Mouse (Mus musculus): Measurements from ENCODE around the gene Olfr588-ps1.
"Not testable (repeated sequence)": the region's sequence is repeated elsewhere in the genome, so short reads cannot be mapped to it uniquely, and the experiment has no call there.

Gene Olfr588-ps1

DNA sequence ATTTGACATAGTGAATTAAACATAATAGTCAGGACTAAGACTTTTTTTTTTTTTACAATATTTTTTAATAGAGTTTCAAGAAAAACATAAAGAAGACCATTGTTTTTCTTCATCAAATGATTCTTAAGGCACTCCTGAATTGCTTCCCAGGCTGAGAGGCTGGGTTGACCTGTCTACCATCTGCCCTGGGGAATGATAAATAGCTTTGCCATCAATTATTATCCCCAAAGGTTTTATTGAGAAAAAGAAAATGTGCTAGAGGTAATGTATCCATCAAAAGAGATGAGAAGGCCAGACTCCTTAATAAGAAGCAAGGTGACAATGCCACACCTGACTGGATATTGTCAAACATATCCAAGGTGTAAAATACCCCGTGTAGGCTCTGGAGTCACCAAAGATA lies at the start of gene Olfr588-ps1:
Gene Olfr588-ps1 (plus strand): TSS at position 301 of the 400 bp plus-strand sequence.
- DNase-seq (ENCODE audit: low spot score), result no peak

GRCm38 (mm10) chr7:103097420-103097819 lies 43.3 kb upstream of the Olfr588-ps1 start, which contains the start of gene Olfr585:
Gene Olfr585 (plus strand): TSS chr7:103097720.
- no peak for DNase-seq (ENCODE audit: low spot score)

- DNase-seq (ENCODE audit: low spot score), result no peak
These were observed 21.3 kb upstream of the Olfr588-ps1 start for GRCm38 (mm10) chr7:103119406-103119805.

GRCm38 (mm10) chr7:103125538-103125937 lies 15.1 kb upstream of the Olfr588-ps1 start, which contains the start of gene Olfr586:
Gene Olfr586 (minus strand): TSS chr7:103125638.
- no peak for DNase-seq (ENCODE audit: low spot score)

- no peak for DNase-seq (ENCODE audit: low spot score)
These were observed 15.6 kb downstream of the Olfr588-ps1 start, which contains the start of gene Olfr589 for GRCm38 (mm10) chr7:103156256-103156655. Gene Olfr589 (minus strand): TSS chr7:103156356.

DNA sequence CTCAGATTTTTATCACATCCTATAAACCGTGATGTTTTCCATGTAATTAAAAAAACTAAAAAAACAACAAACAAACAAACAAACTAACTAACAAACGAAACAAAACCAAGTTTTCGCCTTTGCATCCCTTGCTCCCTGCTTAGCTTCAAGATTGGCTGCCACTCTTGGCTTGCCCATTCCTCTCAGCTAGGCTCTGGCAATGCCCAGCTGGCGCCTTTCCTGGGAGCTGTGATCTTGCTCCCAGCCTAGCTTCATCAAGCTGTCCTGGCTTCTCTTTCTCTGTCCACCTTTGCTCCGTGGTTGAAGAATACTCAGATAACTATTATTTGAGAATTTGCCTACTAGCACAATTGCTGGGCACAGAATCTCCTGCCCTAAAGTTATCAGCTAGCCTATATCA lies 29.0 kb downstream of the Olfr588-ps1 start:
- DNase-seq (ENCODE audit: low spot score), result no peak

GRCm38 (mm10) chr7:103178240-103178639 lies 37.6 kb downstream of the Olfr588-ps1 start, which contains the start of gene Olfr591:
Gene Olfr591 (minus strand): TSS chr7:103178340.
- DNase-seq (ENCODE audit: low spot score), result no peak

- not testable (repeated sequence) for DNase-seq (ENCODE audit: low spot score)
These were observed 43.8 kb downstream of the Olfr588-ps1 start, which contains the start of gene Olfr592 for GRCm38 (mm10) chr7:103184503-103184902. Gene Olfr592 (plus strand): TSS chr7:103184803.

Data from layer of hippocampus, adult 9-10 months (tissue).